Mouse (Mus musculus): ENCODE measurements around the gene Mkks. TPM values are rescaled to one million over a fixed set of nuclear protein-coding genes. Genes with fewer than 3 reads are reported as not detected.

Gene Mkks
- total RNA-seq, 1 experiment from 2014 or later, result 11.1 TPM

DNA sequence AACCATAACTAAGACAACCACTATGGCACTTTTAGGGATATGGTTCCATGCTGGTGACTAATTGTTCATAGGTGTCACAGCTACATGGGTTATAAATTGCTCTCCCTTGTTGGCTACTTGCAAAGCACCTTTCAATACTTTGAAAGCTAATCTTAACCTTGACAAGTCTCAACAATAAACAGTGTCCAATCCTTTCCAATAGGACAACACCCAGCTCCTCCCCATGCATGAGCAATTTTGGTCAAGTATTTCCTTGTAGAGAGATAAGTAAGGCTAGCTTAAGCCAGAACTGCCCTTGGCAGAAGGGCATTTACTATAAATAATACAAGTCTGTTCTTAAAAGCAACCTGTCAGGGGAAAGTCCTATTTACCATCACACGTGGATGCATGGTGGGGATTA lies 53.2 kb downstream of the Mkks start:
- ATAC-seq (replicated peaks; ENCODE audit: low read depth, poor library complexity, severe bottlenecking), result no peak

DNA sequence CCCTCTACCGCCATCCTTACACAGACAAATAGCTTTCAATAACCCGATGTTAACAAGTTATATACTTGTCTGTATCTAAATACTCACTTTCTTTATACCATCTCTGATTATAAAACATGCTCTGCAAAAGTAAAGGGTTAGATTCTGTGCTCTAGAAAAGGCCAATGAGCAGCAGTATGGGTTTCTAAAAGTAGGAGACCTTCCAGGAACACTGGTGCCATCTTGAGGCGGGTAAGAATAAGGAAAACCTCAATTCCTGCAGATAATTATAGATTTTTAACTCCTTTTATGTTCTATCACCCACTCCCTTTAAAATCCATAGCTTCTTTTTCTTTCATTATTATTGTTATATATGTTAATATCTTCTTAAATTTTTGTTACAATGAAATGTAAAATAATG lies 55.3 kb downstream of the Mkks start:
- ATAC-seq (replicated peaks; ENCODE audit: low read depth, poor library complexity, severe bottlenecking), result no peak

- ATAC-seq (replicated peaks; ENCODE audit: low read depth, poor library complexity, severe bottlenecking), result no peak
Observed at GRCm38 (mm10) chr2:136834715-136835075, 56.5 kb downstream of the Mkks start.

- ATAC-seq (replicated peaks; ENCODE audit: low read depth, poor library complexity, severe bottlenecking), result no peak
Observed at GRCm38 (mm10) chr2:136833976-136834714, 57.0 kb downstream of the Mkks start.

- no peak for ATAC-seq (replicated peaks; ENCODE audit: low read depth, poor library complexity, severe bottlenecking)
Observed at GRCm38 (mm10) chr2:136832936-136833335, 58.3 kb downstream of the Mkks start.

- ATAC-seq (replicated peaks; ENCODE audit: low read depth, poor library complexity, severe bottlenecking), result peak; percentile 29; the same call in 1 of the 2 replicates
Observed at GRCm38 (mm10) chr2:136827612-136828011, 63.6 kb downstream of the Mkks start.

Other genes starting within 250 kb of the Mkks start
- gene Snap25, start 177.9 kb downstream of the Mkks start, total RNA-seq (2017), result not detected in 2 replicates
- not detected in 2 replicates for gene AL731706.2, start 5.7 kb downstream of the Mkks start, total RNA-seq (2017)
- 6.5 and 8.2 TPM in 2 replicates for gene Slx4ip, start 171 bp downstream of the Mkks start, total RNA-seq (2017)
- gene AL731706.1, start within 50 bp of the Mkks start, total RNA-seq (2017), result 11.4 and 17.4 TPM in 2 replicates
- not detected in 2 replicates for gene Jag1, start 225.3 kb upstream of the Mkks start, total RNA-seq (2017)

Data from common myeloid progenitor, adult 5-6 weeks (primary cell).